Mouse (Mus musculus): ENCODE results near the gene Borcs5. TPM values are rescaled to one million over a fixed set of nuclear protein-coding genes. Genes with fewer than 3 reads are reported as not detected.
"Not testable (repeated sequence)": the region's sequence is repeated elsewhere in the genome, so short reads cannot be mapped to it uniquely, and the experiment has no call there.

Borcs5 gene
- polyA plus RNA-seq, 1 experiment from 2014 or later = 47.4 TPM

GRCm38 (mm10) chr6:134660714-134661406 is 21.6 kb downstream of the Borcs5 start:
- Histone ChIP-seq H3K27me3 (replicated peaks; ENCODE audit: control insufficient read depth, insufficient read depth, low read length) (no peaks in the 10 kb centered on the region), H3K9me3 (ENCODE audit: control insufficient read depth, low read length) (no peaks in the 10 kb centered on the region), H3K4me1 (replicated peaks; ENCODE audit: control insufficient read depth, insufficient read depth, low read length) (no peaks in the 10 kb centered on the region), H3K9ac (replicated peaks; ENCODE audit: low read depth, low read length) (no peak overlapping the region), H3K27ac (ENCODE audit: low read length) (no peak overlapping the region), H3K4me2 (ENCODE audit: low read length) (no peak overlapping the region), H3K36me3 (ENCODE audit: control insufficient read depth, insufficient read depth) (no peaks in the 10 kb centered on the region), H3K4me3 (replicated peaks; ENCODE audit: low read length) (no peak overlapping the region)
- WGBS = 79% methylated on average over 8 of the region's 8 CpGs
- ATAC-seq = no peak

GRCm38 (mm10) chr6:134664573-134664972 is 25.3 kb downstream of the Borcs5 start:
- WGBS = 83% methylated on average over 5 of the region's 5 CpGs
- no peaks in the 10 kb centered on the region for H3K4me1 ChIP-seq (replicated peaks; ENCODE audit: control insufficient read depth, insufficient read depth, low read length)
- H3K9ac ChIP-seq (replicated peaks; ENCODE audit: low read depth, low read length) = no peak overlapping the region
- H3K4me2 ChIP-seq (ENCODE audit: low read length) = no peak overlapping the region
- H3K9me3 ChIP-seq (ENCODE audit: control insufficient read depth, low read length) = no peaks in the 10 kb centered on the region
- H3K27ac ChIP-seq (ENCODE audit: low read length) = no peak overlapping the region
- H3K27me3 ChIP-seq (replicated peaks; ENCODE audit: control insufficient read depth, insufficient read depth, low read length) = no peaks in the 10 kb centered on the region
- no peaks in the 10 kb centered on the region for H3K36me3 ChIP-seq (ENCODE audit: control insufficient read depth, insufficient read depth)
- H3K4me3 ChIP-seq (replicated peaks; ENCODE audit: low read length) = no peak overlapping the region
- no peak for ATAC-seq

GRCm38 (mm10) chr6:134665817-134666216 is 26.5 kb downstream of the Borcs5 start:
- Histone ChIP-seq H3K27ac (ENCODE audit: low read length) (no peak overlapping the region), H3K9me3 (ENCODE audit: control insufficient read depth, low read length) (no peaks in the 10 kb centered on the region), H3K4me1 (replicated peaks; ENCODE audit: control insufficient read depth, insufficient read depth, low read length) (no peaks in the 10 kb centered on the region), H3K9ac (replicated peaks; ENCODE audit: low read depth, low read length) (no peak overlapping the region), H3K4me3 (replicated peaks; ENCODE audit: low read length) (no peak overlapping the region), H3K27me3 (replicated peaks; ENCODE audit: control insufficient read depth, insufficient read depth, low read length) (no peaks in the 10 kb centered on the region), H3K4me2 (ENCODE audit: low read length) (no peak overlapping the region), H3K36me3 (ENCODE audit: control insufficient read depth, insufficient read depth) (no peaks in the 10 kb centered on the region)
- ATAC-seq = no peak
- WGBS = 89% methylated on average over 9 of the region's 9 CpGs

- H3K27me3 ChIP-seq (replicated peaks; ENCODE audit: control insufficient read depth, insufficient read depth, low read length) = no peaks in the 10 kb centered on the region
- 81% methylated on average over 2 of the region's 2 CpGs for WGBS
- H3K4me1 ChIP-seq (replicated peaks; ENCODE audit: control insufficient read depth, insufficient read depth, low read length) = 0 out of 2 replicates have a peak, but pooled peaks cover 2% of the 10 kb centered on the region
- no peak overlapping the region for H3K4me3 ChIP-seq (replicated peaks; ENCODE audit: low read length)
- H3K36me3 ChIP-seq (ENCODE audit: control insufficient read depth, insufficient read depth) = no peaks in the 10 kb centered on the region
- no peaks in the 10 kb centered on the region for H3K9me3 ChIP-seq (ENCODE audit: control insufficient read depth, low read length)
- H3K4me2 ChIP-seq (ENCODE audit: low read length) = no peak overlapping the region
- H3K9ac ChIP-seq (replicated peaks; ENCODE audit: low read depth, low read length) = no peak overlapping the region
- H3K27ac ChIP-seq (ENCODE audit: low read length) = no peak overlapping the region
- ATAC-seq = no peak
These were observed 29.2 kb downstream of the Borcs5 start for GRCm38 (mm10) chr6:134668519-134668918.

GRCm38 (mm10) chr6:134669179-134669865 is 30.0 kb downstream of the Borcs5 start:
- Histone ChIP-seq H3K9me3 (ENCODE audit: control insufficient read depth, low read length) (no peaks in the 10 kb centered on the region), H3K27me3 (replicated peaks; ENCODE audit: control insufficient read depth, insufficient read depth, low read length) (no peaks in the 10 kb centered on the region), H3K36me3 (ENCODE audit: control insufficient read depth, insufficient read depth) (no peaks in the 10 kb centered on the region), H3K4me3 (replicated peaks; ENCODE audit: low read length) (no peak overlapping the region), H3K4me2 (ENCODE audit: low read length) (no peak overlapping the region), H3K4me1 (replicated peaks; ENCODE audit: control insufficient read depth, insufficient read depth, low read length) (0 out of 2 replicates have a peak, but pooled peaks cover 2% of the 10 kb centered on the region), H3K9ac (replicated peaks; ENCODE audit: low read depth, low read length) (no peak overlapping the region), H3K27ac (ENCODE audit: low read length) (no peak overlapping the region)
- WGBS = 73% methylated on average over 6 of the region's 6 CpGs
- 0 out of 2 replicates have a peak, but pooled peaks have one; percentile 62 for ATAC-seq

GRCm38 (mm10) chr6:134670881-134671411 is 31.6 kb downstream of the Borcs5 start:
- WGBS = 52% methylated on average over 4 of the region's 4 CpGs
- no peak for ATAC-seq
- no peaks in the 10 kb centered on the region for H3K36me3 ChIP-seq (ENCODE audit: control insufficient read depth, insufficient read depth)
- H3K4me1 ChIP-seq (replicated peaks; ENCODE audit: control insufficient read depth, insufficient read depth, low read length) = 0 out of 2 replicates have a peak, but pooled peaks cover 2% of the 10 kb centered on the region
- H3K9ac ChIP-seq (replicated peaks; ENCODE audit: low read depth, low read length) = no peak overlapping the region
- H3K4me2 ChIP-seq (ENCODE audit: low read length) = no peak overlapping the region
- H3K27me3 ChIP-seq (replicated peaks; ENCODE audit: control insufficient read depth, insufficient read depth, low read length) = no peaks in the 10 kb centered on the region
- no peak overlapping the region for H3K4me3 ChIP-seq (replicated peaks; ENCODE audit: low read length)
- no peak overlapping the region for H3K27ac ChIP-seq (ENCODE audit: low read length)
- H3K9me3 ChIP-seq (ENCODE audit: control insufficient read depth, low read length) = no peaks in the 10 kb centered on the region

- H3K4me2 ChIP-seq (ENCODE audit: low read length); H3K4me1 ChIP-seq (replicated peaks; ENCODE audit: control insufficient read depth, insufficient read depth, low read length); H3K4me3 ChIP-seq (replicated peaks; ENCODE audit: low read length); H3K9ac ChIP-seq (replicated peaks; ENCODE audit: low read depth, low read length); H3K9me3 ChIP-seq (ENCODE audit: control insufficient read depth, low read length); H3K27ac ChIP-seq (ENCODE audit: low read length); ATAC-seq; H3K27me3 ChIP-seq (replicated peaks; ENCODE audit: control insufficient read depth, insufficient read depth, low read length); H3K36me3 ChIP-seq (ENCODE audit: control insufficient read depth, insufficient read depth): not testable (repeated sequence)
- WGBS = 91% methylated on average over 8 of the region's 8 CpGs
These were observed 34.4 kb downstream of the Borcs5 start for GRCm38 (mm10) chr6:134673712-134674111.

GRCm38 (mm10) chr6:134677504-134677903 is 38.2 kb downstream of the Borcs5 start:
- no peak for ATAC-seq
- WGBS = 78% methylated on average over 4 of the region's 4 CpGs
- Histone ChIP-seq H3K4me2 (ENCODE audit: low read length) (no peak overlapping the region), H3K4me1 (replicated peaks; ENCODE audit: control insufficient read depth, insufficient read depth, low read length) (no peaks in the 10 kb centered on the region), H3K27ac (ENCODE audit: low read length) (no peak overlapping the region), H3K9me3 (ENCODE audit: control insufficient read depth, low read length) (no peaks in the 10 kb centered on the region), H3K27me3 (replicated peaks; ENCODE audit: control insufficient read depth, insufficient read depth, low read length) (no peaks in the 10 kb centered on the region), H3K9ac (replicated peaks; ENCODE audit: low read depth, low read length) (no peak overlapping the region), H3K36me3 (ENCODE audit: control insufficient read depth, insufficient read depth) (no peaks in the 10 kb centered on the region), H3K4me3 (replicated peaks; ENCODE audit: low read length) (no peak overlapping the region)

- ATAC-seq = no peak
- 83% methylated on average over 3 of the region's 3 CpGs for WGBS
- H3K4me3 ChIP-seq (replicated peaks; ENCODE audit: low read length) = no peak overlapping the region
- no peak overlapping the region for H3K27ac ChIP-seq (ENCODE audit: low read length)
- H3K9ac ChIP-seq (replicated peaks; ENCODE audit: low read depth, low read length) = no peak overlapping the region
- H3K4me1 ChIP-seq (replicated peaks; ENCODE audit: control insufficient read depth, insufficient read depth, low read length) = no peaks in the 10 kb centered on the region
- H3K9me3 ChIP-seq (ENCODE audit: control insufficient read depth, low read length) = no peaks in the 10 kb centered on the region
- no peaks in the 10 kb centered on the region for H3K27me3 ChIP-seq (replicated peaks; ENCODE audit: control insufficient read depth, insufficient read depth, low read length)
- no peak overlapping the region for H3K4me2 ChIP-seq (ENCODE audit: low read length)
- no peaks in the 10 kb centered on the region for H3K36me3 ChIP-seq (ENCODE audit: control insufficient read depth, insufficient read depth)
These were observed 38.7 kb downstream of the Borcs5 start for GRCm38 (mm10) chr6:134678037-134678436.
